Mouse (Mus musculus) lung, postnatal 14 days (tissue): ENCODE results near the gene Ece1.

Experiments used
- DNase-seq: peaks from one replicate; pipeline ENCODE4 v3.0.0; 2021

The Ece1 gene

DNA sequence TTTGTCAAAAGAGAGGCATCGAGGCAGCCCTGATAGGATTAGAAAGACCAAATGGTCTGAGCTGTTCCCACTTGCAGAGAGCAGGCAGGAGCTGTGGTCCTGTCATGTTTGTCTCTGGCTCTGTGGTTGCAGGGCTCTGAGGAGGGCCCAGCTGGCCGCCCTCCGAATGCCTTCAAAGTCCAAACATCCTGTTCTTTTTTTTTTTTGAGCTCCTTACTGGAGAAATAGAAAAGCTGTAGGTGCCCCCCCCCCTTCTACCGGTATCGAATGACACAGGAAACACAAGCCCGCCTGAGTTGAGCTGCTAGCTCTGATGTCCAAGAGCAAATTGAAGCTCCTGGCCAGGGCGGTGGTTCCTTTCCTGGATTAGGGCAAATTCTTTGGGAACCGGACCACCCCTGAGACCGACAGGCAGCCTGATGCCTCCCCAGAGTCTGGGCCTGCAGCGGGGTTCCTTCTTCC is 58.5 kb downstream of the Ece1 start:
- DNase-seq = peak; percentile 52

DNA sequence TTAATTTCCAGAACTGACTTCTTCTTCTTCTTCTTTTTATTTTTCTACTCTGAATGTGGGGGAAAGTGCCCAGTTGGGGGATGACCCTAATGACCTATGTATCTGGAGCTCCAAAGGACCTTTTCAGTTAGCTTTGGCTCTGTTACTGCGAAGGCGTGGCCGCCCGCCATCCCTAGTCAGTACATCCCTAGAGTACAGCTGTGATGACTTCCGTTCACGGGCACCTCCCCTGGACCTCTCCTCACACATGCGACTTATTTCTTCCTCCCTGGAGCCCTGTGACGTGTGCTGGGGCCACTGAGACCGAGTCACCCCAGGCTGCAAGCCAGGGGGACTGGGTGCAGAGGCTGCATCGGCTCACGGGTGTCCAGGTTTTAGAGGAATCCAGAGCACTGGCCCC is 59.5 kb downstream of the Ece1 start:
- no peak for DNase-seq

DNA sequence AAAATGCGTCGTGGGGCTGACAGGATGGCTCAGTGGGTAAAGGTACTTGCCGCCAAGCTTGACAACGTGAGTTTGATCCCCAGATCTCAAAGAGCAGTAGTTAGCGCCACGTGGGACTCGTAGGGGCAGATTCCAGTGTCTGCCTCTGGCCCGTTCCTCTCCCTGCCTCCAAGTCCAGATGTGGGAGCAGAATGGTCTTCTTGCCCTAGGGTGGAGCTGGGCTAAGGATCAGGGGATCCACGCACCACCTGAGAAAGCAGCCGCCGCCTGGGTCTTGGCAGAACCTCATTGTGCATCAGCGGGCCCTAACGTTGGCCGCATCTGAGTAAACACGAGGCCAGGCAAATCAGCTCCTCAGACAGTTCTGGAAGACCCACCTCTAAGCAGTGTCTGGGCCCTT is 61.0 kb downstream of the Ece1 start:
- DNase-seq = no peak

DNA sequence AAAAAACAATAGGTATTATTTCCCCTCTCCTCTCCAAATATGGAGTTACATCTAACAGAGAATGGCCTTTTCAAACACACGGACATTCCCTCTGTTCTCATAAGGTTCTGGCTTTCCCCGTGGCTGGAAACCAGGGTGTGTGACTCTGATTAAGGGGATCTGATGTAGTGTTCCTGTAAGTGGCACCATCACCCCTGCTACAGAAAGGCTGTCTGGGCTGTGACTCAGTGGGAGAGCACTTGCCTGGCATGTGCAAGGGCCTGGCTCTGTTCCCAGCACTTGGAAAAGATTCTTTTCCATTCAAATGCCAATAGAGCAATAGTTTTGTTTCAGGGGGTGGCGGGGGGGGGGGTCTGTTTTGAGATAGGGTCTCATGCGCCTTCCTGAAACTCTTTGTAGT is 63.1 kb downstream of the Ece1 start:
- DNase-seq = no peak

DNA sequence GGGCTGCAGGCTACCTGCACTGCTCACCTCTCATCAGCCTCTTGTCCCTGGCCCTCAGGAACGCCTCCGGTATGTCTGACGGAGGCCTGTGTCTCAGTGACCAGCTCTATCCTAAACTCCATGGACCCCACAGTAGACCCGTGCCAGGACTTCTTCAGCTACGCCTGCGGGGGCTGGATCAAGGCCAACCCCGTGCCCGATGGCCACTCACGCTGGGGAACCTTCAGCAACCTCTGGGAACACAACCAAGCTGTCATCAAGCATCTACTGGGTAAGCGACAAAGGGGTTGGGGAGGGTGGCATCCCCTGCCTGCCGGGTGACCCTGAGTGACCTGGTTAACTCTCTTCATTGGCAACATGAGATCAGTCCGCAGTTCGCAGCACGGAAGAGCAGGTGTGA is 64.1 kb downstream of the Ece1 start:
- no peak for DNase-seq

DNA sequence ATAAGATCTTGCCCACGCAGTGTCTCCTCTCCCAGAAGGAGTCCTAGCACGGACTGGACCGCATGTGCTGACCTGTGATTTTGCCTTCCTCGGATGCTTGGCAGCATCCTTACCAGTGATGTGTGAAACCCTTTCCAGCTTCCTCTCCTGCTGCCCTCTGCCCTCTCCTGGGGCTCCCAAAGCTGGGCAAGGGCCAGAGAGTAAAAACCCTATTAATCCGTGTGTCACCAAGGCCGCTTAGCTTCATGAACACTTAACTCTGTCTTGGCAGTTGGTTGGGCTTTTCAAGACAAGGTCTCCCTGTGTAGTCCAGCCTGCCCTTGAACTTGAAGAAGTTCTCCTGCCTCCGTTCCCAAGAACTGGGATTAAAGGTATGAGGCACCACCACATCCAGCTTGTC is 65.1 kb downstream of the Ece1 start:
- no peak for DNase-seq

DNA sequence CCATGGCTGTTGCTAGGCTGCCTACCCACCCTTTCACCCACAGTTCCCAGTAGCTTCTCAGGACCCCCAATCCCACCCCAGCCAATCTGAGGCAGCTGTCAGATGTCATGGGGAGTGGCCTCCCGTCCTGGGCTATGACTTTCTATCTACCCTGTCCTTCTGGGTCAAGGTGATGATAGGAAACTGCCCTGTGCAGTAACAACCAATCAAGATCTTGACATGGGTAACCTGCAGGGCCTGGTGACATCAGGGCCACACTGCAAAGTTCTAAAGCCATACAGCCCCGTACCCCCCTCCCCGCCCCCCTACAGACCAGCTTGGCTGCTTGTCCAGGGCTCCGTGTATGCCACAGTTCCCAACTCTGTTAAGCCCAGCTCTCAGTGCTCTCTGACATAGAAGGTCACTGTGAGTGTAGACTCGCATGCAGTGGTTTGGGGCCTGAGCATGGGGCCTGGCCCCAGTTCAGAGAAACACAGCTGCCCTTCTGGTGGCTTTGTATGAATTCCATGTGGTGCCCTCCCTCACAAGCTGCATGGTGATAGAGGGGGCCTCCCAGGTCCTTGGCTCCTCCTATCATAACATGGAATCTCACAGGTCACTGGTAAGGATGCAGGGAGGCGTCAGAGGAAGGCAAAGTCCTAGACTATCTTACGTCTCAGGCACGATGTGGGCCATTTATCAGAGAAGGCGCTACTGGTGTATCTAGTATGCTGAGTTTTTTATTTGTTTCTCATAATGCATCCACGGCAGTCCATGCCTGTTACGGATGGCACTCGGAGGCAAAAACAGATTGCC is 65.9 kb downstream of the Ece1 start:
- no peak for DNase-seq

DNA sequence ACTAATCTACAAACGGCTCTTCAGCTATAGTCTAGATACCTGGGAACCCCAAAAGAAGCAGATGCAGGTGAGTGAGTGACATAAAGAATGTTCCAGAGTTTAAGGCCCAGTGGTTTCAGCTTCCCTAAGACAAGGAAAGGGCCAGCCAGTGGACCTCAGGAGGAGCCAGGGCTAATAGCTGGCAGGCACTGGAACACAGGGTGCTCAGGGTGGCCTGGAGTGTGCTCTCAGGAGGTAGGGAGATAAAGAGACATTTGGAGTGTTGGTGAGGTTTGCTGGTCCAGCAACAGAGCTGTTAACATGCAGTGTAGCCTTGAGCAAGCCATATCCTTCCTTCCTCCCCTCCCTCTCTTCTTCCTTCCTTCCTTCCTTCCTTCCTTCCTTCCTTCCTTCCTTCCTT is 66.8 kb downstream of the Ece1 start:
- DNase-seq = no peak

DNA sequence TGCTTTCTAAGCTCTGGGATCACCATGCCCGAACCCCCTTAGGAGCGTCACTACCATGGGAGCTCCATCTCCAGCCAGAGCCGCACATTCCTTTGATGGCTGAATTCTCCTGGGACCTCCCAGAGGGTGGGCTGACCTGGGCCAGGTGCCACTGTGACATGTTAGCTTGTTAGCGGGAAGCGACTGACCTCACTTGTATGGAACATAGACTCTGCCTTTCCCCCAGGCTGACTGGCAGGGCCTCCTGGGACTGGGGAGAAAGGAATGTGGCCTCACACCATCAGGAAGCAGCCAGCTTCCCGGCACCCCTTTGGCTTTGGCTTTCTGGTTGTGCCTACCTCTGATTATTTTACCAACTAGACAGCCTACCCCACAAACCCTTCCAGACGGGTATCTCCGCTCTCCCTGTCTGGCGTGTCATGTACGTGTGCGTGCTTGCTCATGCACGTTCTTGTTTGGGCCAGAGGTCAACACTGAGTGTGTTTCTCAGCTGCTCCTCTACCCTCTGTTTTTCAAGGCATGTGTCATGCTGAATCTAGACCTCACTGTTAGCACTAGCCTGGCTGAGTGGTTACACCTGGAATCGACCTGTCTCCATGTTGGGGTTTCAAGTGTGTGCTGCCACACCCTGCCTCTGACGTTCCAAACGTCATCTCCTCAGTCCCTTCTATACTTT is 67.4 kb downstream of the Ece1 start:
- no peak for DNase-seq

DNA sequence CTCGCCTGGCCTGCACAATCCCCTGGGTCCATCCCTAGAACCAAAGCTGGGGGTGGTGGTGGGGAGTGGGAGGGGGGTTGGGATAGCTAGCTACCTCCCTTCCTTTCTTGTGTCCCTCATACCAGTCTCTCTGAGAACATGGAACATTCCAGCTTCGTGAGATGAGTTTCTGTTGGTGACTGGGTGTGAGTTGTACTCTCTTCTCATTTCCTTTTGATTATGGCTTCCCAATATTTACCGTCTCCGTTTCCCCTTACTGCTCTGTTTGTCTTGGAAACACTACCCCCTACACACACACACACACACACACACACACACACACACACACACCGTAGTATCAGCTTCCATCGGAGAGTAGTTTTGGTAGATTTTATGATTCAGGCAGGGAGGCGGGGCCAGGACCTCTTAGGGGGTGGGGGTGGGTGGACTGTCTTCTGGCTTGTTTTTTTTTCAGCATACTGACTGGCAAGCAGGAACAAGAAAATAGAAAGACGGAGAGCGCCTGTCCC is 68.5 kb downstream of the Ece1 start:
- no peak for DNase-seq

DNA sequence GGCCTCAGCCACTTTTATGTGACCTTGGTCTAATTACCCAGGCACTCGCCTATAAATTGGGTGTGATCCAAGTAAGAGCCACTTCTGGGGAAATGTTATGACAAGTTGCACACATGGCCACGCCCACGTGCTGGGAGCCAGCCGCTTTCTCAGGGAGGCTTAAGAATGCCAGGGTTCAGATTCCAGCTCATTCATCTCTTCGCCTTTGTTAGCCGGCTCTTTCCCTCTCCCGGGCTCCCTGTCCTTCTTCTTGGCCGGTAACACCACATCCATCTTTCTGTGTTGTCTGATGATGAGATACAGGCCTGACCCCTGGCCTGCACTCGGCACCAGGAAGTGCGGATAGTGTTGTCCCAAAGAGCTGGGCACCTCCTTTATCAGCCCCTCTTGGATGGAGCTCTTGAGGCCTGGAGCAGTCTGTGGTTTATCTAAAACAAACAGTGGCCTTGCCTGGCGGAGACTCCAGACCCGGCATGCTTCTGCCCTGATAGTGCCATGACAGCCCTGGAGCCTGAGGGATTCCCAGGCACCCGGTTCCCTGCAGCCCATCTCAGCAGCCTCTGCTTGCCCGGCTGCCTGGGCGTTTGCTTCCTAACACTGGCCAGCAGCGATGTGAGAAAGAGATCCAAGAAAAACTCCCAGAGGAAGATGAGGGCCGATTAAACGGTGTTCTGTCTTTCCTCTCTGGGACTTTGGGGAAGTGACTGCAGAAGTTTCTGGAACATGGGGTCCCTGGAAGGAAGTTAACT is 69.1 kb downstream of the Ece1 start:
- DNase-seq = peak; percentile 90

DNA sequence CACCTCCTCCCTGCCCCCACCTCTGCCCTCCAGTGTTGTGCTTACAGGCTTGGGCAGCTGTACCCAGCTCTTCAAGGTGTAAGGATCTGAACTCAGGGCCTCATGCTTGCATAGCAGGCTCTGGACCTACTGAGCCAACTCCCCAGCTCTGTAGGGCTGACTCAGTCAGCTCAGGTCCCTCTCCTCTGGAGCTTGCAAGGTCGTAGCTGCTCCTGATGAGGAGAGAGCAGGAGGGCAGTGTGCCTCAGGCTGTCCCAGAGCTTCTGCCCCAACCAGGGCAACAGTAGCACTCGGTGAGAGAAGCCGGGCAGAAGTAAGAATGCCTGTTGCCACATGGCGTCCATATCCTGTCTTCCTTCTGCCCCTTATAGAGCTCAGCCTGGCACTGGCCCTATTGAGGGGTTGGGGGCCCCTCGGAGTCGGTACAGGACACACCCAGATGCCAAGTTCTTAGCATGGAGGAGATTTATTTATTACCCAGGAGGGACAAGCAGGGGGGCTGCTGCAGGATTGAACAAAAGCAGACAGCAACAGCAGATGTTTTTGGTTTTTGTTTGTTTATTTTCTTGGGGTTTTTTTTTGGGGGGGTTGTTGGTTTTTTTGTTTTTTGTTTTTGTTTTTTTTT is 70.6 kb downstream of the Ece1 start:
- no peak for DNase-seq

DNA sequence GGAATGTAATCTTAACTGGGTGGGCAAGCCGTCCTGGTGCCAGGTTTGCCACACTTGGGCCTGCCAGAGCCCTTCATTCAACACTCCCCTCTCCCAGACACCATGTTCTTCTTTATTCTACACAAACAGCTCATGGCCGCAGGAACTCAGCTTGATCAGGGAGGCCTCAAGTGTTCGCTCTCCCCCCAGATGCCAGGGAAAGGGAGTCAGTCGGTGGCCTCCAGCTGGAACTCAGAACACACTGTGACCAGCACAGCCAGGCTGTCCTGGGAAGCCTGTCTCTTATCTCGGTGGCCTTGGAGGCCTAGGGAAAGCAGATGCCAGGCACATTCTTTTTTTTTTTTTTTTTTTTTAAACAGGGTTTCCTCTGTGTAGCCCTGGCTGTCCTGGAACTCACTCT is 71.3 kb downstream of the Ece1 start:
- DNase-seq = no peak

DNA sequence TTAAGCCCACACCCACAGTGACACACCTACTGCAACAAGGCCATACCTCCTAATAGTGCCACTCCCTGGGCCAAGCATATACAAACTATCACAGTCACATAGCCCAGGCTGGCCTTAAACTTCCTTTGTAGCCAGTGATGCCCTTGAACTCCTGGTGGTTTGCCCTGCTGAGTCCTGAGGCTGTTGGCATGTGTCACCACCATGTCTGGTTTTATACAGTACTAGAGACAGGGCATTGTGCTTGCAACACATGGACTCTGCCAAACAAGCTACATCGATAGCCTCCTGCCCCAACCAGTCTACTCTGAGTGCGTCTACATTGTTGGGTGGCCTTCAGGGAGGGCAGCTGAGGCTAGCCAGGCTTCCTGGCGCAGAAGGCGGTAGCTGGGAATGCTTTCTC is 74.1 kb downstream of the Ece1 start:
- DNase-seq = no peak

DNA sequence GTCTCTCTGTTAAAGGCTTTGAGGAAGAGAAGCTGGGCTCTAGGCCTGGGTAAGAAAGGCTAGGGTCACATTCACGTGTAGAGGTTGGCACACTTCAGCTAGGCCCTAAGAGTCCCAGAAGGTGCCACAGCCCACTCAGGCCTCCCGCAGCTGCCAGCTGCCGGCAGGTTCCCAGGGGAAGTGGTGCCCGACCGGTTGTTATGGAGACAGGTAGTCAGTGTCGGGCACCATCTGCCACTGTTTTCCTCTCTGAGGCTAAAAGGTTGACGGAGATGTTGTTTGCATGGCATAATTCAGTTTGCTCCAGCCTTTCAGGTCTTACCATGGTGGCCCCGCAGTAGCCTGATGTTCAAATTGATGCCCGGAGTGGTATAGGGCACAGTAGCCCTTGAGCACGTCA is 78.0 kb downstream of the Ece1 start:
- DNase-seq = no peak

DNA sequence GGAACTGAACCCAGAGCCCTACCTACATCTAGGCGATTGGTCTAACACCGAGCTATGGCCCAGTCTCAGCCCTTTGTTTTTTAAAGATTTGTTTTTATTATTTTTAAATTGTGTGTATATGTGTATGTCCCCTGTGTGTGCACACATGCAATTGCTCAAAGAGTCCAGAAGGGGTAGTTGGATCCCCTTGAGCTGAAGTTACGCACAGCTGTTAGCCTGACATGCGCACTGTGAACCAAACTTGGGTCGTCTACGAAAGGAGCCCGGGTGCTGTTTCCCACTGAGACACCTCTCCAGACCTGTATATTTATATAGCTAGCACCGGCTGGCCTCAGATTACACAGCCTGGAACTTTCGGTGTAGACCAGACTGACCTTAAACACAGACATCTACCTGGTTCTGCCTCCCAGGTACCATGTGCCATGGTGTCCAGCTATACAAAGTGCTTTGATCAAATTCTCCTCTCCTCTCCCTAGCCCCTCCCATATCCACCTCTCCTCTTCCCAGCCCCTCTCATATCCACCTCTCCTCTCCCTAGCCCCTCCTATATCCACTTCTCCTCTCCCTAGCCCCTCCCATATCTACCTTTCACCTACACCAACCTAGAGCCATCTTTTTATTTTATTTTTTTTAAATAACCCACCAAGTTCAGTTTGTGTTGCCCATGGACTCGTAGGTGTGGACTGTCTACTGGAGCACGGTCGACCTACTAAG is 79.3 kb downstream of the Ece1 start:
- no peak for DNase-seq

DNA sequence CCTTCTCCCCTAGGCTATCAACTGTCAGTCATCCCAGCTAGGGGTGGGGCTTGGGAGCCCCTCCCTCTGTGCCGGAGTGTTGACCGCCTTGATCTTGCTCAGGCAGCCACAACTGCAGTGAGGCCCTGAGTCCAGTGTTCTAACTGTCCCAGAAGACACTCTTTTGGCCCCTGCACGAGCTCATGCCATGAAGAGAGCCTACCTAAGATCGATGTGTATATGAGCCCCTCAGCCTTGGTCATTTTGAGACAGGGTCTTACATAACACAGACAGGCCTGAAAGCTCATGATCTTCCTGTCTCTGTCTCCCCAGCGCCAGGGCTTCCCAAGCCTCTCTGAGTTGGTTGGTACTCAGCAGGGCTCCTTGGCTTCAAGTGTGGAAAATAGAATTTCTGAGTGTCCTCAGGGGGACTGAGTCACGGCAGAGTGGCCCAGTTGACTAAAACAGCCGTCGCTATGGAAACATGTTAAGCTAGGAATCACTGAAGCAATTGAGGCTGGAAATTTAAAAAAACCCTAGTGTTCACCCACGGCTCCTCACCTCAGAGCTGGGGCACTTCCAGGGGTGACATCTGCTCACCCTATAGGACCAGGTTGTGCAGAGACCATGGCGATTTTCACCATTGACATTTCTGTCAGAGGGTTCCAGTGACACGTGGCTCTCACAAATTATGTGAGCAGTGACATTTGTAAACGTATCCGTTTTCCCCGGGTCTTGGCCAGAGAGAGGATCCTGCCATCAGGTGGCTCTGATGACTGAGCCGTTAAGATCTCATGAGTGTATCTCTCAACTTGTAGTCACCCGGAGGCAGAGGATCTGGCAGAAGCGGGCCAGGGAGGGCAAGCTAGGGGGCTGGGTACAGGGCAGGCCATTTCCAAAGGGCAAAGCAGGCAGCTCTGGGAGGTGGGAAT is 80.1 kb downstream of the Ece1 start:
- peak; percentile 53 for DNase-seq

DNA sequence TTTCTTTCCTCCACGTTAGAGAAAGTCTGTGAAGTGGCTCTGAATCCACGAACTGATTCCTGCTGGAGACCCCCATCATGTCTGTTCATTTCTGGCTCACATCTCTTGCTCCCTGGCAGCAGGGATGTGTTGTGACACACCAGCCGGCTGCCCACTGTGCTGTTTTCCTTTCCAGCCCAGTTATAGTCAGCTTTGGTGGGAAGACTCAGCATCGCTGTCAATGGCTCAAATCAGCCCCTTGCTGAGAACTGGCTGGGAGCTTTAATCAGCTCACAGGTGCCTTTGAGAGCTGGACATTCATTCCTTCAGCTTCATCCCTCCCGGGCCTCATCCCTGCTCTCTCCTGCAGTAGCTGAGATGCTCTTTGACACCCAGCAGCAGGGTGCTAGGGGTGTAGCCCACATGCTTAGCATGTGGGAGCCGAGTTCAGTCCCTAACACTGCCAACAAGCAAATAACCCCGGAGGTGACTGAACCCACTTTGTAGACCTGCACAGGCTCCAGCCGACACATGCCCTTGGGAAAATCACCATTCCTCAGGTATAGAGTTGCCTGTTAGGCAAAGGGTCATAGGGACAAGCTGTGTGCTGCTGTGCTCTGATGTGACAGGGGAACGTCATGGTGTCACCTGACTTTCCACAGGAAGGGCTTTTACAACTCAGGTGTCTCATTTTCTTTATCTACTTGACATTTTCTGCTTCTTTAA is 80.9 kb downstream of the Ece1 start:
- no peak for DNase-seq

DNA sequence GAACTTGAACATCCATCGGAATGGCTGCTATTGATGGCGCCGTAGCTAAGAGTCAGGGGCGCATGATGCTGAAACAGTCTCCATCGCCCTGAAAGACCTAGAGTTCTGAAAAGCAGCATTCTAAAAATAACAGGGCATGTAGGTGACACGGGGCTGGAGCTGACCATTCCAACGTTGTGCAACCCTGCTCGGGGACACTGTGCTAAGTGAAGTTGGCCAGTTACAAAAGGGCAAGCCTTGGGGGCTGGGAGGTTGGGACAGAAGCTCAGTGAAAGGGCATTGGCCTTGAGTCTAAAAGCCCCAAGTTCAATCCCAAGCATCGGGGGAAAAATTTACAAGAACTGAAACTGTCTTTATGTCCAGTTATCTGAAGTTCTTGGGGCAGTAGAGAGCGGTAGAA is 81.5 kb downstream of the Ece1 start:
- peak; percentile 46 for DNase-seq

DNA sequence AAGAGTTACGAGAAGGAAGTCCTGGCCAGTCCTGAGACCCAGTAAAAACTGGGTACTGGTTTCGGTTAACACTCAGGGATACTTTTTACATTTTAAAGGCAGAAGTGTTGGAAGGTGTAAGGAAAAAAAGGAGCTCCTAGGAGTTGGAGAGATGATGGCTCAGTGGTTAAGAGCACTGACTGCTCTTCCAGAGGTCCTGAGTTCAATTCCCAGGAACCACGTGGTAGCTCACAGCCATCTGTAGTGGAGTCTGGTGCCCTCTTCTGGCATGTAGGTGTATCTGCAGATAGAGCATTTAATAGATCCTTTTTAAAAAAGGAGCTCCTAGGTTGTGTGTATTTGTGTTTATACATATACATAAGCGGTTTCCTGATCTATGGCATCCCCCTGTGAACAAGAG is 83.3 kb downstream of the Ece1 start:
- DNase-seq = no peak

DNA sequence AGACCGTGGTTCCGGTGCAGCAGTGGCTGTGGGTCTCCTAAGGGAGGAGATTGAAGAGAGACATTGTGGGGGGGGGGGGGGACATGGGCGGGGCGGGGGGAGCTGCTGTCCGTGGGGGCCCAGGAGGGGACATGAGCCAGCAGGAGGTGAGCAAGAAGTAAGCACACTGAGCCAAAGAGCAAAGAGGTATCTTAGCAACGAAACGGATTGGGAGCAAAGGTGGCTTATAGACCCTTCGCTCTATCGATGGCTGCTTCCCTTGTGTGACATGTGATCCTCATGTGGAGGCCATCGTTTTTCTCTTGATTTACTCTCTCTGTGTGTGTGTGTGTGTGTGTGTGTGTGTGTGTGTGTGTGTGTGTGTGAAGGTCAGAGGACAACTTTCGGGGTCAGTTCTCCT is 84.4 kb downstream of the Ece1 start:
- DNase-seq = no peak
